Mouse (Mus musculus) ES-E14 (cell line): ENCODE results near the gene Foxp1.

ENCODE experiments used
- CHD2 ChIP-seq: IDR thresholded peaks from 2 replicates; pipeline ENCODE4 v1.6.1; 2014; ENCODE audit warnings: mild to moderate bottlenecking, low read depth, low read length, inconsistent platforms
- HCFC1 ChIP-seq: IDR thresholded peaks from 2 replicates; pipeline ENCODE4 v1.6.1; 2012; ENCODE audit warnings: low read length, inconsistent platforms, borderline replicate concordance; ENCODE audit not compliant: insufficient read depth
- ZNF384 ChIP-seq: IDR thresholded peaks from 2 replicates; pipeline ENCODE4 v1.6.1; 2012; ENCODE audit warnings: low read depth, low read length, inconsistent platforms

- TF ChIP-seq CHD2 (no peak), HCFC1 (no peak), ZNF384 (no peak)
Observed at GRCm38 (mm10) chr6:98935169-98935568, 587.4 kb downstream of the Foxp1 start.
